Mouse (Mus musculus) spleen, adult 2 months (tissue): ENCODE results near the gene Efemp1.

ENCODE experiments used
- CTCF ChIP-seq: fragments of 200-500 bp; IDR thresholded peaks from 2 replicates; pipeline ENCODE4 v1.5.1; 2011; ENCODE audit warnings: mild to moderate bottlenecking, inconsistent platforms; ENCODE audit not compliant: insufficient read depth, insufficient read length, insufficient replicate concordance; ENCODE audit errors: extremely low read depth
- POLR2A ChIP-seq: fragments of 200-500 bp; IDR thresholded peaks from 2 replicates; pipeline ENCODE4 v1.6.1; 2011; ENCODE audit warnings: low read depth, low read length, inconsistent platforms

- TF ChIP-seq POLR2A: no peak
- no peak for TF ChIP-seq CTCF
Observed at GRCm38 (mm10) chr11:28908908-28909545, 56.0 kb downstream of the Efemp1 start.
